Mouse (Mus musculus): ENCODE results near the gene Epn1. TPM values are rescaled to one million over a fixed set of nuclear protein-coding genes. Genes with fewer than 3 reads are reported as not detected.
A peak's percentile ranks its signal among the peaks of the same experiment; 100 is the strongest.

Epn1 gene
- total RNA-seq (2021) = 100 to 1,000 TPM; 144 to 150 TPM
- long read RNA-seq, experiment 1, partial matches to known transcripts = 5 of 44 reads
- long read RNA-seq, experiment 1, other reads (novel, unspliced or antisense) = 37 of 44 reads
- long read RNA-seq, experiment 2, transcript Epn1-202 (12 exons, 2,565 nt) = major isoform, 8 of 42 reads
- long read RNA-seq, experiment 2, partial matches to known transcripts = 21 of 42 reads
- long read RNA-seq, experiment 2, other reads (novel, unspliced or antisense) = 13 of 42 reads

- DNase-seq = peak; percentile 98
Observed at GRCm38 (mm10) chr7:5080010-5080751, at the start of gene Epn1. Gene Epn1 (plus strand): TSS chr7:5080235.

GRCm38 (mm10) chr7:5030554-5031275 lies 49.3 kb upstream of the Epn1 start:
- no peak for DNase-seq

DNA sequence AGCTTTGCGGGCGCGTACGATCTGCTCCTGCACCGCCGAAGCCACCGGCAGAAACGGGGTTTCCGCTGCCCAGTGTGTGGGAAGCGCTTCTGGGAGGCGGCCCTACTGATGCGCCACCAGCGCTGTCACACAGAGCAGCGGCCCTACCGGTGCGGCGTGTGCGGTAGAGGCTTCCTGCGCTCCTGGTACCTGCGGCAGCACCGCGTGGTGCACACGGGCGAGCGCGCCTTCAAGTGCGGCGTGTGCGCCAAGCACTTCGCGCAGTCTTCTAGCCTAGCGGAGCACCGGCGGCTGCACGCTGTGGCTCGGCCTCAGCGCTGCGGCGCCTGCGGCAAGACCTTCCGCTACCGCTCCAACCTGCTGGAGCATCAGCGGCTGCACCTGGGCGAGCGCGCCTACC lies 48.5 kb upstream of the Epn1 start:
- no peak for DNase-seq

GRCm38 (mm10) chr7:5033818-5034217 lies 46.2 kb upstream of the Epn1 start, which contains the start of gene 4632433K11Rik:
Gene 4632433K11Rik (plus strand): TSS chr7:5034118.
- DNase-seq = no peak

DNA sequence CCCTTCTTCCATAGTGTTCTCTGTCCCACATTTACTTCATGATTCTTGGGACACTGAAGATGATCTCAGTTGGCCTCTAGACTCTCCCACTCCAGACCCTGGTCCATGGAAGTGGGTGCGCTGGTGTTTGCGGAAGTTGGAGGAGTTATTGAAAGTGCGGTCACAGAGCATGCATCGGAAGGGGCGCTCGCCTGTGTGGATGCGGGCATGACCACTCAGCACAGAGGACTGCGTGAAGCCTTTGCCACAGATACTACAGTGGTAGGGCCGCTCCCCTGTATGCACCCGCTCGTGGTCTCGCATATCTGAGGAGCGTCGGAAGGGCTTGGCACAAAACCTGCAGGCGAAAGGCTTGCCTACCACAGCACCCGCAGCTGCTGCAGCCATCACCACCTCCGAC lies 44.4 kb upstream of the Epn1 start:
- no peak for DNase-seq

GRCm38 (mm10) chr7:5036136-5036535 lies 43.9 kb upstream of the Epn1 start:
- DNase-seq = no peak

DNA sequence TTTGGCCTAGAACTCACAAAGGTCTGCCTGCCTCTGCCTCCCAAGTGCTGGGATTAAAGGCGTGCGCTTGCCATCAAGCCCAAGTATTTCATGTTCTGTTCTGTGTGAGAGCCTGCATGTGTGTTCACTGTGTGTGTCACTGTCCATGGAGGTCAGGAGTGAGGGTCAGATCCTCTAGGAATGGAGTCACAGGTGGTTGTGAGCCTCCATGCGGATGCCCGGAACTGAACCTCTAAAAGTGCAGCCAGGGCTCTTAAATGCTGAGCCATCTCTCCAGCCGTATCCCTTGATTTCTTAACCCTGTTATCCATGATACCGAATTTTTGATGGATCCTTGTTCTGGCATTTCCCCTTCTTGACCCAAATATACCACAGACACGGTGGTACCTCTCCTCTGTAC lies 43.0 kb upstream of the Epn1 start:
- no peak for DNase-seq

DNA sequence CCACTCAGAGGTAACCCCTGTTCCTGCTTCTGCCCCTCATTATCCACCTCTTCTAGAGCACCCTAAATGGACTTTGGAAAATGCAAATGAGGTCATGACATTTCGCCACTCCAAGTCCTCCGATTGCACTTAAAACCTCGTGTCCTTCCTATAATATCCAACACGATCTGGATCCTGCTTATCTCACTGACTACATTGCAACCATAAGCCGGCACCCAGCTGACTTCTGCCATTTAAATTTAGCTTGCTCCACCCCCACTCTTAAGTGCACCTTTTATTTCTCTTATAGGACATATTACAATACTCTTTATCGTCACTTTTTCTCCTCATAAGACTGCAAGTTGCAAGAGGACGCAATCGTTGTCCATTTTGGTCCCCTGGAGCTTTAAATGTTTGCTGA lies 42.6 kb upstream of the Epn1 start:
- DNase-seq = no peak

DNA sequence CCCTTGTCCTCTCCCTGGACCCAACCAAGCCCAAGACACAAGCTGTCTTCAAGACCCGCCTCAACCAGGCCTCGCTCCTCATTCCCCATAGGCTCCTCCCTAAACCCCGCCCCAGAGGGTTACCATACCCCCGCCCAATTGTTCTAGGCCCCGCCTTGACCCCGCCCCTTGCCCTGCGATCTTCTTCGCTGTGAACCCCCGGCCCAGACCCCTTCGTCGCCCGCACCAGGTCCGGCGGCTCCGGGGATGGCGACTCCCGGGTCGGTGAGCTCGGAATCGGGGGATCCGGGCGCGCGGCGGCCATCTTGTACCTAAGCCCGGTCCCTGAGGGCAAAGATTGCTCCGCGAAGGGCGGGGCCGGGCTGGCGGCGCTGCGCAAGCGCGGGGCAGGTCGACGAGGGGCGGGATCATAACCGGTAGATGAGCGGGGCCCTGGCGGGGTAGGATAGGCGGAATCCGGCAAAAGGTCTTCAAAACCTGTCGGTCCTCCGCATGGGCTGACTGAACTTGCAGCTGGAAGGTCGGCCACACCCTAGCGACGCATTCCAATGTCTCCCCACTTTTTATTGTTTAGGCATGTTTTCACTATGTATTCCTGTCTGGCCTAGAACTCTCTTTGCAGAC lies 41.8 kb upstream of the Epn1 start, which contains the start of gene Zfp784:
Gene Zfp784 (minus strand): TSS at position 338 of the 624 bp plus-strand sequence.
- DNase-seq = peak; percentile 96

- DNase-seq = no peak
Observed at GRCm38 (mm10) chr7:5038940-5039339, 41.1 kb upstream of the Epn1 start.

DNA sequence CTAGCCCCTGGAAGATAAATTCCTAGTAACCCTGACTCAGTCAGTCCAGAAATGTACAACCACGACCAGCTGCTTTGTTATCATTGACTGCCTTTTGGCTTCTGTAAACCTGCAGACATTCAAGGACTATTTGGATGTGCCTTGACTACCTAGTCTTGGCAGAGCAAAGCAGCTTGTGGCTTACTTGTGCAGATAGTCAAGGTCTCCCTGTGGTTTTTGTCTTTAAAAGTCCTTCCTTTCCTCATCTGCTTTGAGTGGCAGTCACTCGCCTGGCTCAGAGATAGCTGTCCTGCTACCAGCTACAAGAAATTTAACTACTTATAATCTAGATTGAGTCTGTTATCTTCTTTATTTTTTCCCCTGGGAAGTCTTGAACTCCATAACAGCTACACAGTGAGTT lies 35.1 kb upstream of the Epn1 start:
- no peak for DNase-seq

DNA sequence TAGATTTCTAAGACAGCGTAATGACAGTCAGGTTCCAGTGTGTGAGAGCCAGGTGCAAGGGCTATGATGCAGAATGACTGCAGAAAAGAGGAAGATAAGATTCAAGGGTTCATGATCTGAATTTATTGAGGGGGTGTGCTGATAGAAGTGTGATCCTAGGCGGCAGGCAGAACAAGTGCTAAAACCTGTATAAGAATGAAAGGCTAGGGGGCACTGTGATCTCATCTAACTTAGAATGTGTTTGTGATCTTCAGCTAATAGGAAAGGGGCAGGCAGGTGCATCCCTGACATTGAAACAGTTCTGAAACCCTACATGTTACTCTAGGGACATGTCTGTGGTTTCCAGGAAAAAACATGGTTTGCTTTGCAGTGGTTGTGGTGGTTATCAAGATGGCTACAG lies 33.9 kb upstream of the Epn1 start:
- DNase-seq = no peak

DNA sequence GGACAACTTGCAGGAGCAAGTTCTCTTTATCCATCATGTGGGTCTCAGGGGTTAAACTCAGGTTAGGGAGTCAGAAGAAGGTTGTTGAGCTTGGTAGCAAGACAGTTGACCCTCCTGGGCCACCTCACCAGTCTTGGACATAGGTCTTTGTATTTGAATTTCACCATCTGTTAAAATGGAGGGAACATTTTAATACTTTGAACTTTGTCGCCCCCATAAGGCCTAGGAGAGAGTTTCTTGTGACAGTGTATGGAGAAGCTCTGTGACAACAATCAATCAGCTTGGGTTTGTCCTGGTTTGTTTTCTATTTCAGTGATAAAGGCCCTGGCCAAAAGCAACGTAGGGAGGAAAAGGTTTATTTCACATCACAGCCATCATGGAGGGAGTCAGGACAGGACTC lies 32.7 kb upstream of the Epn1 start:
- DNase-seq = no peak

- DNase-seq = peak; percentile 88
Observed at GRCm38 (mm10) chr7:5051193-5052192, 28.5 kb upstream of the Epn1 start, which contains the start of gene Zfp580. Gene Zfp580 (plus strand): TSS chr7:5051538.

DNA sequence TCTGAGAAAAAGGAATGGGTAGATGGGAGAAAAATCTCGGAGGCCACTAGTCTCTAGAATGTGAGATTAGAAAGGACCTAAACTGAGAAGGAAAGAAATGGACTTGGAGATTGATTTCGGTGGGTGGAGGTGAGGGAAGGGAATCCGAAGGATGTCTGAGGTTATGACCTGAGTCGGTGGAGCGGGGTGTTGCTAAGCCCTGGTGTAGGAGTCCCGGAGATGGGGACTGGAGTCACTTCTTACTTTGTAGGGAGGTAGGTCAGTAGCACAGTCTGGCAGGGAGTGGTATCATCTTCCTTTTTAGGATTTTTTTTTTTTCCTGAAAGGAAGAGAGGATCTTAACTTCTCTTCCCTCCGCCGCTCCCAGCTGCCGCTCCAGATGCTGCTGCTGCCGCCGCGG lies 27.6 kb upstream of the Epn1 start:
- no peak for DNase-seq

GRCm38 (mm10) chr7:5052931-5053343 lies 27.1 kb upstream of the Epn1 start:
- DNase-seq = no peak

GRCm38 (mm10) chr7:5053456-5054179 lies 26.4 kb upstream of the Epn1 start:
- no peak for DNase-seq

- no peak for DNase-seq
Observed at GRCm38 (mm10) chr7:5056651-5057263, 23.3 kb upstream of the Epn1 start.

GRCm38 (mm10) chr7:5057381-5057780 lies 22.7 kb upstream of the Epn1 start:
- DNase-seq = no peak

- no peak for DNase-seq
Observed at GRCm38 (mm10) chr7:5057804-5058203, 22.2 kb upstream of the Epn1 start.

All from adrenal gland, postnatal 10 days (tissue).